Mouse (Mus musculus): ENCODE data around the gene Dbr1. TPM values are rescaled to one million over a fixed set of nuclear protein-coding genes. Genes with fewer than 3 reads are reported as not detected.

Dbr1 gene
- 28.9 and 31.6 TPM in 2 replicates for polyA plus RNA-seq (2015; fragmentation: Nextera tagmentation; extraction: Ambion mirVana)

GRCm38 (mm10) chr9:99575677-99576480 is at the start of gene Dbr1:
Gene Dbr1, plus strand, starts transcription at chr9:99575799.
- peak; percentile 96 for ATAC-seq (replicated peaks)
- under 1% methylated on average over 57 of the region's 57 CpGs for WGBS
- no peaks in the 10 kb centered on the region for H3K9me3 ChIP-seq

DNA sequence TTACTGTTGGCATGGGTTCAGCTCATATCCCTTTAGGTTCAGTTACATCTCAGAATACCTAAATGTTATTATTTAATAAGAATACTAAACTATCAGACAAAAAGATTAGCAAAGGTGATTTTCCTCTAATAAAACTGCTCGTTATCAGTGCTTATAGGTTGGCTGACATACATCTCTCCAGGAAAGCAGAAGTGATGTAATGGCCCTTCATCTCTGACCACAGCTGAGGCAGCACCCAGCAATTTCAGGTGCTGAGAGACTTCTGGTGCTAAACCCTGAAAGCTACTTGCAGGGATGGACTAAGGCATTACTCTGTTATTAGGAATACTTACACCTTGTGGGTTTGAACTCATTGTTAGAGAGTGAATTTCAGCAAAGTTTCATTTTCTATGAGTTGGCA is 43.7 kb upstream of the Dbr1 start:
- Histone ChIP-seq H3K27me3 (no peaks in the 10 kb centered on the region), H3K9me3 (no peaks in the 10 kb centered on the region), H3K27ac (replicated peaks) (no peak overlapping the region), H3K4me3 (no peak overlapping the region), H3K4me1 (no peaks in the 10 kb centered on the region), H3K36me3 (peaks cover 68% of the 10 kb centered on the region), H3K4me2 (replicated peaks) (no peak overlapping the region), H3K9ac (replicated peaks) (no peak overlapping the region)
- WGBS = 81% methylated on average over 1 of the region's 1 CpGs
- no peak for ATAC-seq (replicated peaks)

More at GRCm38 (mm10) chr9:99575677-99576480, at the start of gene Dbr1:
- Histone ChIP-seq H3K36me3 (0 out of 2 replicates have a peak, but pooled peaks cover 3% of the 10 kb centered on the region), H3K4me3 (peak within 1 kb of the TSS; percentile 86), H3K27me3 (peaks cover 4% of the 10 kb centered on the region; the same call in 1 of the 2 replicates), H3K4me2 (replicated peaks) (peak within 1 kb of the TSS; percentile 64), H3K4me1 (peaks cover 18% of the 10 kb centered on the region), H3K9ac (replicated peaks) (peak within 1 kb of the TSS; percentile 80), H3K27ac (replicated peaks) (peak within 1 kb of the TSS; percentile 76)

- H3K4me1 ChIP-seq = no peaks in the 10 kb centered on the region
- ATAC-seq (replicated peaks) = no peak
- no peak overlapping the region for H3K9ac ChIP-seq (replicated peaks)
- H3K4me2 ChIP-seq (replicated peaks) = no peak overlapping the region
- WGBS = 95% methylated on average over 1 of the region's 1 CpGs
- no peaks in the 10 kb centered on the region for H3K36me3 ChIP-seq
- H3K27me3 ChIP-seq = no peaks in the 10 kb centered on the region
- H3K4me3 ChIP-seq = no peak overlapping the region
- H3K27ac ChIP-seq (replicated peaks) = no peak overlapping the region
- H3K9me3 ChIP-seq = no peaks in the 10 kb centered on the region
These were observed 29.3 kb upstream of the Dbr1 start for GRCm38 (mm10) chr9:99546259-99546658.

- no peak overlapping the region for H3K27ac ChIP-seq (replicated peaks)
- no peaks in the 10 kb centered on the region for H3K27me3 ChIP-seq
- H3K9me3 ChIP-seq = no peaks in the 10 kb centered on the region
- no peak overlapping the region for H3K4me3 ChIP-seq
- WGBS = 63% methylated on average over 2 of the region's 2 CpGs
- H3K4me1 ChIP-seq = no peaks in the 10 kb centered on the region
- H3K4me2 ChIP-seq (replicated peaks) = no peak overlapping the region
- H3K9ac ChIP-seq (replicated peaks) = no peak overlapping the region
- no peak for ATAC-seq (replicated peaks)
- H3K36me3 ChIP-seq = no peaks in the 10 kb centered on the region
These were observed 23.5 kb upstream of the Dbr1 start for GRCm38 (mm10) chr9:99552068-99552467.

DNA sequence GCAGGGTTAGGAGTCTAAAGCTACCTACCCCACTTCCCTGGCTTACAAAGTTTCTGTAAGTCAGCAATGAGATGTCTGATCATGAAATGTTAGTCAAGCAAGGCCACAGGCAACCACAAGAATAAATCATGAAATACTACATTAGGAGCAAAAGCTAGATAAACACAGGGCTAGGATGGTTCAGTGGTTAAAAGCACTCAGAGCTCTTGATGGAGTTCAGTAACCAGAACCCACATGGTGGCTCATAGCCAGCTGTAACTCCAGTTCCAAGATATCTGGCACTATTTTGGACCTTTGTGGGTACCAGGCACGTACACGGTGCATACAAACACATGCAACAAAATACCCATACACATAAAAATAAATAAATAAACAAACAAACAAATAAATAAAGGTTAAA is 22.6 kb upstream of the Dbr1 start:
- no peak overlapping the region for H3K4me2 ChIP-seq (replicated peaks)
- no peaks in the 10 kb centered on the region for H3K4me1 ChIP-seq
- WGBS = 91% methylated on average over 2 of the region's 2 CpGs
- H3K36me3 ChIP-seq = no peaks in the 10 kb centered on the region
- no peaks in the 10 kb centered on the region for H3K27me3 ChIP-seq
- H3K4me3 ChIP-seq = no peak overlapping the region
- no peak for ATAC-seq (replicated peaks)
- H3K9ac ChIP-seq (replicated peaks) = no peak overlapping the region
- H3K27ac ChIP-seq (replicated peaks) = no peak overlapping the region
- no peaks in the 10 kb centered on the region for H3K9me3 ChIP-seq

DNA sequence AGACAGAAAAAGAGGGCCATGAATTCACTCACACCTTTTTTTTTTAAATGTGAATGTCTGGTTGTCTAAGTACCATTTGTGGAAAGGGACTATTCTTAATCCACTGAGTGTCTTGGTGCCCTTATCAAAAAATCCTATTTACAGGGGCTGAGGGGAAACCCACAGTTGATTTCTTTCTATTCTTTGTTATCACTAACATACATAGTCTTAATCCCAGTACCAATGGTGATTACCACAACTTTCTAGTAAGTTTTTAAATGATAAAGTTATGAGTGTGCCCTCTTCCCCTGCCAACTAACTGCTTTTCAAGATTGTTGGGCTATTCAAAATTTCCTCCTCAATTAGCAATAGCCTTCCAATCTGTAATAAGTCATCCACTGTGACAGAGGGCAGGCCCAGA is 21.5 kb upstream of the Dbr1 start:
- no peaks in the 10 kb centered on the region for H3K9me3 ChIP-seq
- no peaks in the 10 kb centered on the region for H3K27me3 ChIP-seq
- no peak overlapping the region for H3K9ac ChIP-seq (replicated peaks)
- H3K4me3 ChIP-seq = no peak overlapping the region
- no peak overlapping the region for H3K4me2 ChIP-seq (replicated peaks)
- H3K27ac ChIP-seq (replicated peaks) = no peak overlapping the region
- H3K4me1 ChIP-seq = no peaks in the 10 kb centered on the region
- no peak for ATAC-seq (replicated peaks)
- no peaks in the 10 kb centered on the region for H3K36me3 ChIP-seq

GRCm38 (mm10) chr9:99555253-99555652 is 20.3 kb upstream of the Dbr1 start:
- Histone ChIP-seq H3K9ac (replicated peaks) (no peak overlapping the region), H3K4me3 (no peak overlapping the region), H3K9me3 (no peaks in the 10 kb centered on the region), H3K4me2 (replicated peaks) (no peak overlapping the region), H3K36me3 (no peaks in the 10 kb centered on the region), H3K4me1 (no peaks in the 10 kb centered on the region), H3K27me3 (no peaks in the 10 kb centered on the region), H3K27ac (replicated peaks) (no peak overlapping the region)
- 96% methylated on average over 3 of the region's 3 CpGs for WGBS
- no peak for ATAC-seq (replicated peaks)

DNA sequence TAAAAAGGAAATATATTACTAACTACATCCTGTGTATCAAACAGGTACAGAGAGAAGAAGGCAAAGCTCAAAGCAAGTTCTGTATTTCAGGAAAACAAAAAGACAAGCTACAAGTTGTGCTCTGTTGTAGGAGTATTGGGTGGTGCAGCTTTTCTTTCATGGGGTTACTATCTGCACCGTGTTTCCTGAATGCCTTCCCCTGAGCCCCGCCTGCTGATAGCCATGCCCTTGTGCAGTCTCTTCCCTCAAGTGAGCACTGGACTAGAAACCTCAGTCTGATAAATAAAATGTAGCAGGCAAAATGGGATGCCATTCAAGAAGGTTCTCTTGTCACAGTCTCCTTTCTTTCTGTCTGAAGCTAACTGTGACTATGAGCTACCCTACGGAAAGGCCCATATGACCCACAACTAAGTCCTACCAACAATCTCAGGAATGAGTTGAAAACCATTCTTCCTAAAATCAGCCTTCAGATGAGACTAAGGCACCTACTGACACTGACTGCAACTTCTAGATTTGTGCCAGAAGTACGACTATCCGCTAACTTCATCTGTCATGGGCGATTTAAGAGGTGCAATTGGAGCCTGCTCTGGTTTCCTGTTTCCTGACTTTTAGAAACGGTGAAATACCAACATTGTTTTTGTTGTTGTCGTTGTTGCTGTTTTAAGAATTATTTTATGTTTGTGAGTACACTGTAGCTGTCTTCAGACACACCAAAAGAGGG is 17.9 kb upstream of the Dbr1 start:
- ATAC-seq (replicated peaks) = no peak
- Histone ChIP-seq H3K9me3 (no peaks in the 10 kb centered on the region), H3K9ac (replicated peaks) (no peak overlapping the region), H3K4me1 (no peaks in the 10 kb centered on the region), H3K36me3 (no peaks in the 10 kb centered on the region), H3K4me2 (replicated peaks) (no peak overlapping the region), H3K27ac (replicated peaks) (no peak overlapping the region), H3K4me3 (no peak overlapping the region), H3K27me3 (no peaks in the 10 kb centered on the region)
- WGBS = 93% methylated on average over 8 of the region's 8 CpGs

DNA sequence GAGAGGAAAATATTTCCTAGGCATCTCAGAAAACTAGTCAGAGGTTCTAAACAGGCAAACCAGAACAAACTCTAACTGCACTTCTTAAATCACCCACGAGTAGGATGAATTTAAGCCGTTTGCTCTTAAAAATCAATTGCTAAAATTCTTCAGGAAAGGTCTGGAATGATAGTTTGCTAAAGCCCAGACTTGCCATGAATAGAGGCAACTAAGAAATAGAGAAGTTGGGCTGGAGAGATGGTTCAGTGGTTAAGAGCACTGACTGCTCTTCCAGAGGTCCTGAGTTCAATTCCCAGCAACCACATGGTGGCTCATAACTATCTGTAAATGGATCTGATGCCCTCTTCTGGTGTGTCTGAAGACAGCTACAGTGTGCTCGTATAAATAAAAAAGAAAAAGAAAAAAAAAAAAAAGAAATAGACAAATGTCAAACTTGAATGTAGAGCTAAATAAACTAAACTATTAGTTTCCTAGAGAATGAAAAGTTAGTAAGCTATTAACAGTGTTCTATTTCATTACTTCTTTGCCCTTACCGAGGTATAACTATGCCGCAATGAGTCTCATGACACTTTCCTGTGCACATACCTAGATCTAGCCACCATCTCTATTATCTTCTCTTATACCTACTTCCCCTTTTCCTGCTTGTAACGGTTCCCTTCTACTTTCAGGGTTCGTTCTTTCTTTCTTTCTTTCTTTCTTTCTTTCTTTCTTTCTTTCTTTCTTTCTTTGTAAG is 16.6 kb upstream of the Dbr1 start:
- no peaks in the 10 kb centered on the region for H3K36me3 ChIP-seq
- whole genome bisulfite sequencing = 91% methylated on average over 7 of the region's 7 CpGs
- no peak for ATAC-seq (replicated peaks)
- H3K27me3 ChIP-seq = no peaks in the 10 kb centered on the region
- H3K9me3 ChIP-seq = no peaks in the 10 kb centered on the region
- H3K9ac ChIP-seq (replicated peaks) = no peak overlapping the region
- no peak overlapping the region for H3K27ac ChIP-seq (replicated peaks)
- no peaks in the 10 kb centered on the region for H3K4me1 ChIP-seq
- H3K4me3 ChIP-seq = no peak overlapping the region
- no peak overlapping the region for H3K4me2 ChIP-seq (replicated peaks)

- no peaks in the 10 kb centered on the region for H3K36me3 ChIP-seq
- H3K4me1 ChIP-seq = no peaks in the 10 kb centered on the region
- no peak overlapping the region for H3K4me3 ChIP-seq
- H3K27ac ChIP-seq (replicated peaks) = no peak overlapping the region
- no peaks in the 10 kb centered on the region for H3K27me3 ChIP-seq
- H3K9ac ChIP-seq (replicated peaks) = no peak overlapping the region
- H3K4me2 ChIP-seq (replicated peaks) = no peak overlapping the region
- no peak for ATAC-seq (replicated peaks)
- no peaks in the 10 kb centered on the region for H3K9me3 ChIP-seq
These were observed 16.1 kb upstream of the Dbr1 start for GRCm38 (mm10) chr9:99559557-99559904.

GRCm38 (mm10) chr9:99560389-99560788 is 15.2 kb upstream of the Dbr1 start:
- H3K27me3 ChIP-seq = no peaks in the 10 kb centered on the region
- 92% methylated on average over 3 of the region's 3 CpGs for WGBS
- no peak for ATAC-seq (replicated peaks)
- H3K4me3 ChIP-seq = no peak overlapping the region
- H3K9ac ChIP-seq (replicated peaks) = no peak overlapping the region
- H3K4me1 ChIP-seq = no peaks in the 10 kb centered on the region
- no peak overlapping the region for H3K4me2 ChIP-seq (replicated peaks)
- H3K27ac ChIP-seq (replicated peaks) = no peak overlapping the region
- H3K9me3 ChIP-seq = no peaks in the 10 kb centered on the region
- no peaks in the 10 kb centered on the region for H3K36me3 ChIP-seq

DNA sequence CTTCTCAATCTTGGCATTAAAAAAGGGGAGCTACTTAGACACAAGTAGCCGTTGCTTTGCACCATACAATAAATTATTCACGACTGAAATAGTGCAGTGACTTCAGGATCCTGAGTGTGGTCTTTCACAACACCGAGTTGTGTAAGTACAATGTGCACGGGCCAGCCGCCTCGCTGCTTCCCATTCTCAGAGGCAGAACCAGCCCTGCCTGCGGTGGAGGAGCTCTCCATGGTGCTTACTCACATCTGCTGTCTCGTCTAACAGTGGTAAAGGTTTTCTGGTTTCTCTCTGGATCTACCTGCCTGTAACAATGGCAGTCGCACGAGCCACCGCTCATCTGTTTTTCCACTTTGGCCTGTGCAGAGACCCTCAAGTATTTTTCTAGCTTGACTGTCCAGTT is 11.9 kb upstream of the Dbr1 start:
- no peak overlapping the region for H3K4me2 ChIP-seq (replicated peaks)
- no peak overlapping the region for H3K27ac ChIP-seq (replicated peaks)
- WGBS = 24% methylated on average over 11 of the region's 11 CpGs
- H3K9ac ChIP-seq (replicated peaks) = no peak overlapping the region
- peaks cover 14% of the 10 kb centered on the region for H3K4me1 ChIP-seq
- no peaks in the 10 kb centered on the region for H3K27me3 ChIP-seq
- H3K4me3 ChIP-seq = no peak overlapping the region
- no peaks in the 10 kb centered on the region for H3K36me3 ChIP-seq
- ATAC-seq (replicated peaks) = no peak
- no peaks in the 10 kb centered on the region for H3K9me3 ChIP-seq
